Mouse (Mus musculus): Measurements from ENCODE around the gene Pxylp1.
"Not testable (repeated sequence)": the region's sequence is repeated elsewhere in the genome, so short reads cannot be mapped to it uniquely, and the experiment has no call there.

Gene Pxylp1

DNA sequence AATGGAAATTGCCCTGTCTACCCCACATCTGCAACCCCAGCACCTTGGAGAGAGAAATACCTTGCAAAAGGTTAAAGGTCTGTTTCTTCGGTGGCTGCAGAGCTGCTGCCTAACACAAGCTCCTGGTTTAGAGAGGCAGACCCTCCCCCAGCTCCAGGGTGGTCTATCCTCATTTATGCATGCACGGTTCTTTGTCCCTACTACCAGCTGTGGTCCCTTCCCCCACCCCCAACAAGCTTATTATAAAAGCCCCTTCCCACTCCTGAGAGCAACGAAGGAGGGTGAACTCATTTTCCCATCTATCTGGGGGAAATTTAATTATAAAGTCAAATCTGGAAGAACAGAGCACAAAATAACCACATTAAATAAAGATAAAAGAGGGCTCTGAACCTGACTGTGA is at the start of gene Pxylp1:
Pxylp1 (minus strand) TSS at position 124 of the 400 bp plus-strand sequence.
- DNase-seq (ENCODE audit: low read depth, low spot score) = no peak

DNA sequence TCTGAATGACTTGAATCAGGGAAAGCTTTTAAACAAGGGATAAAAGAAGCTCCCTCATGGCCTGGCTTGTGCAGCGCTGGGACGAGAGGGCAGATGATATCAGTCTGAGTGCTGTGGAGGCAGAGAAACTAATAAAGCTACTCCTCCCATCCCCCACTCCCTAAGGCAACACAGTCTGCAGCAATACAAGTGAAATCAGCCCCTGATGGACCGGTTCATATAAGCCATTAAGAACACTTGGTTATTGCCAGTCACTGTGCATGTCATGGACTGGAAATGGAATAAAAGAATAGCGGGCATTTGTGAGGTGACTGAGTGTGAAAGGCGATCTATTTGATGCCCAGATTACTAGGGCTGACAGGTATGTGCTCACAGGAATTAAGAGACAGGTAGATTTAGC is 46.4 kb upstream of the Pxylp1 start:
- no peak for DNase-seq (ENCODE audit: low read depth, low spot score)

DNA sequence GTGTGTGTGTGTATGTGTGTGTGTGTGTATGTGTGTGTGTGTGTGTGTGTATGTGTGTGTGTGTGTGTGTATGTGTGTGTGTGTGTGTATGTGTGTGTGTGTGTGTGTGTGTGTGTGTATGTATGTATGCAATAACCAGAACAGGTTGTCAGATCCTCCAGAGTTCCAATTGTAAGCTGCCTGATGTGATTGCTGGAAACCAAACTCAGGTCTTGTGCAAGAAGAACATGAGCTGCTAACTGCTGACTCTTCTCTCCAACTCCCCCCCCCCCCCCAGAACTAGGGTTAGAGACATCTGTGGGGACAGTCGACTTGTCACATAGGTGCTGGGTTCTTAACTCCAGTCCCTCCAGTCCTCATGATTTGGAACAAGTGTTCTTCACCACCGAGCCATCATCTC is 44.0 kb upstream of the Pxylp1 start:
- DNase-seq (ENCODE audit: low read depth, low spot score) = not testable (repeated sequence)

DNA sequence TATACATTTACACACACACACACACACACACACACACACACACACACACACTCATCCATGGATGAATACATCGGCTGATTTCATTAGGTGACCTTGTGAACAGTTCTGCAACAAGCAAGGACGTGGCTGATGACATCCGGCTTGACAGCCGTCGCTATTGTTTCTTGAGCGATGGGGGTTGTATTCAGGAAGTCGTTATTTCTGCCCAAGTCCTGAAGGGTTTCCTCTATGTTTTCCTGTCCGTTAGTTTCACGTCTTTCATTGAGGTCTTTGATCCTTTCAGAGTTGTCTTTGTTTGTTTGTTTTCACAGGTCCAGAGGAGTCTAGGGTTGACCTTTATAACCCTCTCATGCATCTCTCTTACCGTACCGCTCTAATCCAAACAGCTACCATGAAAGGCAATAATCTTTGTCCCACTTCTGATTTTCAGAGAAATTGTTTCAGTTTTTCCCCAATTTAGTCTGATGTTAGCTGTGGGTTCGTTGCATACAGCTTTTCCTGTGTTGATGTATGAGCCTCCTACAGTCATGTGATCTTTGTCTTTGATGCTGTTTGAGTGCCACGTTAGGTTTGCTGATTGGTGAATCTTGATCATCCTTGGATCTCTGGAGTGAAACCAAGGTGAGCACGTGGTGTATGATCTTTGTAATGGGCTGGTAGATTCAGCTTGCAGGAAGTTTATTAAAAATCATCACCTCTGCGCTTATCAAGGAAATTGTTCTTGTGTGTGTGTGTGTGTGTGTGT is 43.3 kb upstream of the Pxylp1 start:
- peak; percentile 56 for DNase-seq (ENCODE audit: low read depth, low spot score)

DNA sequence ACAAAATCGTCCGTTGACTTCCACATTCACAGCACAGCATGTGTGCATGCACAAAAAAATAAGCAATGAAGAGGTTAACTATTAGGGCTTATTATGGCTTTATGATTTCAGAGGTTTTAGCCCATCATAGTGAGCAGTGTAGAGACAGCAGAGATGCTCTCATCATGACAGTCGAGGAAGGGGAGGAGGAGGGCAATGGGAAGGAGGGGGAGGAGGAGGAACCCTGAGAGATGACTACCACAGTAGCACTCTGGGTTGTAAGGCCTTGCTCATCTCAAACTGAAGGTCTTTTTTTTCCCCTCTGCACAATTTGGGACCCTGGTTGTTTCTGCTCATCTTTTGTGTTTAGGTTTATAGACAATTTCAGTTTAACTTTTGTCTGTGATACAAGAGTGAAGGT is 42.3 kb upstream of the Pxylp1 start:
- DNase-seq (ENCODE audit: low read depth, low spot score) = no peak

DNA sequence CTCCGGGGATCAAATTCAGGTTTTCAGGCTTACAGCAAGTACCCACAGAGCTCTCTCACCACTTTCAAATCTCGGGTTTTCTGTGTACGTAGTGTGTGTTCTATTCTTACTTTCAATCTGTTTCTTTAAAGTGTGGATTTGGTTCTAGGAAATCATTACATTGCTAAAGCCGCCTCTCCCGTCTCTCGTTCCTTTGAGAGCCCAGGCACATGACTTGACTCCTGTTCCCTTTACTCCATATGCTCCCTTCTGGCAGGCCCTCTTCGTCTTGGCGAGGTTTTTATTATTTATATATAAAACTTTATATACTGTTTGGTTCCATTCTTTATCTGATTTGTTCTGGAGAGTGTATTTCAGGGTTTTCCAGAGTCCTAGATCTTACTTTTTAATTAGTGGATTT is 40.3 kb upstream of the Pxylp1 start:
- no peak for DNase-seq (ENCODE audit: low read depth, low spot score)

DNA sequence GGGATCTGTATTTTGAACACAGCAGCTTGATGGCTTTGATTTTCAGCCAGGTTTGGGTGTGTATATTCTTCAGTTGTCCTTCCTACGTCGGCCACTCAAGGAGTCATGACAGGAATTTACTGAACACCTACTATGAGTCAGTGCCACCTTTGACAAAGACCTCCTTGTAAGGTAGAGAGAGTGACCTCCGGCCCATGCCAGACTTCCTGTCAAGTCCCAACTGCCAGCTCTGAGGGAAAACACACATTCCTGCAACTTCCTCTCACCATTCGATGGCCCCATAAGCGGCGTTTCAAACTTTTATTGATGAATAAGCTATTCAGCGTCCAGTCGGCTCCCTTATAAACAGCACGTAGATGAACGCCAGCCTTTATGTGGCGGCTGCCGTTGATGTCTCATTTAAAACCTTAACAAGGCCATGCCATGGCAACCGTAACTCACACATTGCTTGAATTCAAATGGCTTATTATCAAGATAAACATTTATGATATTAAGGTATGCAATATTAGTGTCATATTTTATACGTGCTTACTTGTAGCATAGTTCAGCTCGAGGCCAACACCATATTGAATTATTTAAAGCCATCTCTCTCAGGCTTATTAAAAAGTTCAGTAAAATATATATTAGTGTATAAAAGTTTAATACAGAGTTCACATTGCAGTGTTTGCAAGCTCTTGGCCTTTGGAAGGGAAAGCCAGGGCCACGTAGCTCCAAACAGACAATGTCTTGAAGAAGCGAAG is 31.3 kb upstream of the Pxylp1 start:
- no peak for DNase-seq (ENCODE audit: low read depth, low spot score)

DNA sequence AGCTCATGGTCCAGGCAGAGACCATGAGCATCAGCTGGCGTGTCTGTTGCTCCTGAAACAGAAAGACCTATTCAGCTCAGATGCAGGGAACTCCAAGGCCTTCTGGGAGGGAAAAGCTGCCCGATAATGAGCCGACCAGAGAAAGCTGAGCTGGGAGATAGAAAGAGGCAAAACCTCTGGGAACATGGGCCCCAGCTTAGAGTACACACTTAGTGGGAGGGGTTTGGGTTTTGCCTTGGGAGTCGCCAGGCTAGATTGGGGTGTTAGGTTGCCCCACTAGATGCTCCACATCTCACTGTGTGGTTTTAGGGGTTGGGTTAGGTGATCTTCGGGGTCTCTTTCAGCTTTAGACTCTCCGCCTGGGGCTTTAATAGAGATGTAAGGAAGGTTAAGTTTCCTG is 30.6 kb upstream of the Pxylp1 start:
- DNase-seq (ENCODE audit: low read depth, low spot score) = no peak

DNA sequence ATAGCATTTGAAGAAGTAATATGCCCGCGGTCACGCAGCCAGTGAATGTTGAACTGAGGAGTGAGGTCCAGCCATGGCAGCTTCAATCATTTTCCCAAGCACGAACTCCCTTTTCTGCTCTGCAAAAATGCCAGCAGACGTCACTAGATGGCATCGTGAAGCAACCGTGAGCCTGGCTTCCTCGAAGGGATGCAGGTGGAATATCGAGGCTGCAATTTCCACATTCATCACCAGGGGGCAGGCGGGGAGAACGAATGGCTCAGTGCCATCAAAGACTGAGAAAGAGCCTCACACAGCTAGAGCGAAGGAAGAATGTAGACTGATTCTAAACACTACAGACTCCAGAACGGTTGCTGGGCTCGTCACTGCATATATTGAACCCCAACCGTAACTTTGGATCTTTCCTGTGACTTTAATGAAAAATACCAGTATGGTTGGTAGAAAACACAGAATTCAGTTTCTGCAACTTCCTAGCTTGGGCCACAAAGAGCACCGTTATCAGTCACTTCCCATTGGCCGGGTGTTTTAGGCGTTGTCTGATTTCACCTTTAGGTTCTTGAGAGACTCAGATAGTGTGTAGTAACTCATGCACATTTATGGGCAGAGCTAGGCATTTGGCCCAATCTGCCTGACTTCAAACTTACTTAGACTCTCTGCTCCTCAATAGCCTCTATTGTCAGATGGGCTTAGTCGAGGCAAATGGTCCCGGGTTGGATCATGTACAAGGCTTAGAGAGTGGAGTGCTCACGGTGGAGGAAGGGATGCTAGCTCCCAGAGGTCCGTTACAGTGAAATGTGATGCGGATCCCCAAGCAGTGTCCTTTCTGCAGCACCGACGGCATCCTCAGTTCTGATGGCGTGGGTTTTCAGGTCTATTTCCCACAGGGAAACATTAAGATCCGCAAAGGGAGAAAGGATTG is 24.4 kb upstream of the Pxylp1 start:
- DNase-seq (ENCODE audit: low read depth, low spot score) = peak; percentile 94

DNA sequence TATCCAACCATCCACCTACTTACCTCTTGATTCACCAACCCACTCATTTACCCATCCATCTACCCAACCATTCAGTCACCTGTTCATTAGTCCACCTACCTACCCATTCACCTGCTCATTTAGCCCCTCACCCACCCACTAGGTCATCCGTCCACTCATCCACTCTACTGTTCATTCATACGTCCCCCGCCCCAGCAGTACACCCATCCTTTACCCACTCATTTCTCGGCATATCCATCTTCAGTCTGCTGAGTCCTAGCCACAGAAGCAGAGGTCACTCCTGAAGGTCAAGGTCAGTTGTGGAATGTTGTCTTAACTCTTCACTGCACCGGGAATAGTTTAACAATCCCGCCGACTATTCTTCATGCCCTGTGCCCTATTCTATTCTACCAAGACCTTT is 23.6 kb upstream of the Pxylp1 start:
- DNase-seq (ENCODE audit: low read depth, low spot score) = peak; percentile 35

DNA sequence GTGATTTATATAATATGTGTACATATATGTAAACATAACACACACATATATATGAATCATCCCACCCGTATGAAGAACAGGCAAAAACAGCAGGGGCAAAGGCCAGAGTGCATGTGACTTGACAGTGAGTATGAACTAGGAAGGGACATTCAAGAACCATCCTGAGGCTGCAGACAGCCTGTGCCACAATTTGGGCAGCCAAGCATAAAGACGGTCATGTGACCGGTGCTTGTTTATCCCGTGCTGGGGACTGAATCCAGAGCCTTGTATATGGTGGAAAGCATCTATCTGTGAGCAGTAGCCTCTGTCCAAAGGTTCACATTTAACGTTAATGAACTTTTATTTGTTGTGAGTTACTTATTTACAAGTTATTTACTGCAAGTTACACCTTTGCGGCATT is 22.4 kb upstream of the Pxylp1 start:
- DNase-seq (ENCODE audit: low read depth, low spot score) = no peak

DNA sequence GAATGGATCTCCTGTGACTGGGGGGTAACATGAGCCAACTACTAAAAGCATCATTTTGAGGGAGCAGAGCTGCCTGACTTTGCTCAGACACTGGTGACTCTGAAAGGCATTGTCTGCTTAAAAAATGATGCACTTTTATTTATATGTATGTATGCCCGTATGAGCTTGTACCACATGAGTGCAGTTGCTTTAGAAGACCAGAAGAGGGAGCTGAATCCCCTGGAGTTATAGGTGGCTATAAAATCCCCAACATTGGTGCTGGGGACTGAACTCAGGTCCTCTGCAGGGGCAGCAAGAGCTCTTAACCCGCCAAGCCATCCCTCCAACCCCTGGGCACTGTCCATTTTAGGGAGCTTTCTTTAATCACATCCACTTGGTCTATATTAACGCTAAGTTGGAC is 21.5 kb upstream of the Pxylp1 start:
- peak; percentile 46 for DNase-seq (ENCODE audit: low read depth, low spot score)

DNA sequence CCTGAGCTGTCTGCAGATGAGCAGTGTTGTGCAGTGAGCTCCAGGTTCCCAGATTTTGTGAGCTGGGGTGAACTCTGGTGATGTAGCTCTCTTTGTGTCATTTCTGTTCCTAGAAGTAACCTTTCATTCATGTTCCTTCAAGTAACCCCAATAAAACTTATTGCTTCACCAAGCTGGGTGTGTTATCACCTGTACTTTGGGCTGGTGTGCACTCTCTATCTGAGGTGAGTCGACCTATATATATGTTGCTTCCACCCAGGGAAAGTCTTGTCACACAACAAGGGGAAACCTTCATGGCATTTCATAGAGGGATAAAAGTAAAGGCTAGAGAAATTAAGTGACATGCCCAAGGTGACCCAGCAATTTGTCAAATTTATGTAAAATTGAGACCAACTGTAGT is 17.0 kb upstream of the Pxylp1 start:
- no peak for DNase-seq (ENCODE audit: low read depth, low spot score)

DNA sequence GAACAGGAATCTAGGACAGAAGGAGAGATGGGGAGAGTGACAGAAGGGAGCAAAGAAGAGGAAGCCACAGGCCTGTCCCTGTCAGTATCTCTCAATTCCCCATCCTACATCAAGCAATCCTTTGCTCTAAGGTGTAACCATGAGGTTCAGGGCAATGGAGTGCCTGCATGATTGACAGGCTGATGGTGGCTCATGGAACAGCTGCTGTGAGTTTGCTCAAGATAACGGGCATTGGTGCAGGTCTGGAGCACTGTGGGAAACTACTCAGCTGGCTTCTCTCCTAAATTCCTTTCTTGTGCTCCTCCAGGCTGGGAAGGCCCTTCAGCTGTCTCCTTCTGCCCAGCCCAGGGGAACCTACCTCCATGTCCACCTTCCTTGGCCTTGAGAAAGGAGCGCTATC is 16.3 kb upstream of the Pxylp1 start:
- DNase-seq (ENCODE audit: low read depth, low spot score) = no peak

DNA sequence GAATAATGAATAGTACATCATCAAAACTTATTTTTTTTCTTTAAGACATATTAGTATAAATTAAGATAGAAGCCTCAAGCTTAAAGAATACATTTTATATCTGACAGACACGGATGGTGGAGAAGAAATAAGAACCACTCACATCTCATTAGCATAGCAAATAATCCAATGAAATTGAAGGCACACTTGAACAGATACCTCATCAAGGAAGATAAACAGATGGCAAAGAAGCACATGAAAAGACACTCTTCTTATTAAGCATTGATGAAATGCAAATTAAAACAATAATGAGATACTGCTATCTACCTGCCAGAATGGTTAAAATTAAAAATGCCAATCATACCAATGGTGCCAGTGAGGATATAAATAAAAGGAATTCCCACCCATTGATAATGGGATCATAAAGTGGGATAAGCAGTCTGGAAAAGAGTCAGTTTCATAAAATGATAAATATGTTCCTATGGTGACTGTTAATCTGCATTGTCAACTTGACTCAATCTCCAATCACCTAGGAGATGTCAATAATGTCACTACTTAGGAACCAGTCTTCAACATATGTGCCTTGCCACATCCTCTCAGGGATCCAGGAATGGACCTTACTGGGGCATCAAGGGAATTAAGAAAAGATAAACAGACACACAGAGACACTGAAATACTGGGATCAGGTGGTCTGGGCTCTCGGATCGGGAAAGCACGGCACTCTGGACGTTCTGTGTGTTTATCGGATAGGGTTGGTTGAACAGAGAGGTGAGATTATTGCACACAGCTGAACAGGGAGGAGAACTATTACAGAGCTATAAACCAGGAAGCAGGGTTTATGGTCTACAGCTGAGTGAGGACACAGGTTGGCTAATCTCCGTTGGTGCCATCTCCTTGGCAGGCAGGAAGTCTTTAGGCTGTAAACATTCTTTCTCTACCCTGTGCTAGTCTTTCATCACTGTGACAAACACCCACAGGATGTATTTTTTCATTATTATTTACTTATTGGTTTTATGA is 12.2 kb upstream of the Pxylp1 start:
- DNase-seq (ENCODE audit: low read depth, low spot score) = no peak

DNA sequence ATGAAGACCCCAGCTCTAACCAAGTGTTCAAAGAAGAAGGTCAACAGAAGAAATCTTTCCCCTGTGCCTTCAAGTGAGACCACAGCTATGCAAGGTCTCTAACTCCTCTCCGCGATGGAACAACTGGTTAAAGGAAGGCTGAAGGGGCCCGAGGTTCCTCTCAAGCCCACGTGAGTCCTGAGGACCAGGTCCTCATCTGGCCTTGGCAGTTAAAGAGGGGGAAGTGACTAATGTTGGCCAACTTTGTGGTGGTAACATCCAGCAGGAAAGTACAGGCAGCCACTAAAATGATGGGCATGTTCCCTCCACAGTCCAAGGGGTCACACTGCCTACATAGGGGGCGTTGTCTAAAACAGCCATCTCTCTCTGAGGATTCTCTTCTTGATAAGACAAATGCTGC is 7.2 kb upstream of the Pxylp1 start:
- no peak for DNase-seq (ENCODE audit: low read depth, low spot score)

DNA sequence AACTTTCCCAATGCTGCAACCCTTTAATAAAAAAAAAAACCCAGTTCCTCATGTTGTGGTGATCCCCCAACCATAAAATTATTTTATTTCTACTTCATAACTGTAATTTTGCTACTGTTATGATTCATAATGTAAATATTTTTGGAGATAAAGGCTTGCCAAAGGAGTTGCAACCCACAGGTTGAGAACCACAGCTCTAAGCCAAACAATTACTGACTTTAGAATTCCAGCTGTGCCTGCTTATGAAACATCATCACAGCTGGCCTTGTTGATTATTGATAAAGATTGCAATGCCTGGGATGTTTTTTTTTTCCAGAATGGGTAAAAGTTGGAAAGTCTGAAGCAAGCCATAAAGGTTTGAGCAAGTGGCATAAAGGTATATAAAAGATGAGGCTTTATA is 6.5 kb upstream of the Pxylp1 start:
- no peak for DNase-seq (ENCODE audit: low read depth, low spot score)

DNA sequence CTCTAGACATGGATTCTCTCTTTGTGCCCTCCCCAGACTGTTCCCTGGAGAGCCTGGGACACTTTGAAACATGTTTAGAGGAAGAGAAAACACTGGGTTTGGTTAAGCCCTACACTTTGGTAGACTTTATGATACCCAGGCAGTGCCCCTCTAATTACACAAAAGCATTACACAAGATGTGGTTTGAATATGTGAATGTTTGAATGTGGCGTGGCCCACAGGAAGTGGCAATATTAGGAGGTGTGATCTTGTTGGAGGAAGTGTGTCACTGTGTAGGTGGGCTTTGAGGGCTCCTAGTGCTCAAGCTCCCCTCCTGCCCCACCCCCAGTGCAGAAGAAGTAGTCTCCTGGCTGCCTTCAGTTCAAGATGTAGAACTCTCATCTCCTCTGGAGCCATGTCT is 4.2 kb upstream of the Pxylp1 start:
- DNase-seq (ENCODE audit: low read depth, low spot score) = no peak

DNA sequence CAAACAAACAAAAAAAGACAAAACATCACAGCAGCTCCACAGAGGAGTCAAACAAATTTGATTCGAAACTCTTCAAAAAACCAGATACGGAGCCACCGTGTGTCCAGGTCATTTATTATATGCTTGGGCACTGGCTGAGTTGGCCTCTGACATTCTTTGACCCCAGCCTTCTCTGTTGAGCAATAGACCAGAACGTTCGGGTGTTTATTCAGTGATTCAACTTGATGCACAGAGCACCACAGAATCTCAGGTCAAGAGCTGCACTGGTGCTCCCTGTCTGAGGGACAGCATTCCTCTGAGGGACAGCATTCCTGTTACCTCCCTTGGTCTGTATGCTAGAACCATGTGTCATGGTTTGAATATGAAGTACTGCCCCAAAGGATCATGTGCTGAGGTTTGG is 1.1 kb upstream of the Pxylp1 start:
- no peak for DNase-seq (ENCODE audit: low read depth, low spot score)

DNA sequence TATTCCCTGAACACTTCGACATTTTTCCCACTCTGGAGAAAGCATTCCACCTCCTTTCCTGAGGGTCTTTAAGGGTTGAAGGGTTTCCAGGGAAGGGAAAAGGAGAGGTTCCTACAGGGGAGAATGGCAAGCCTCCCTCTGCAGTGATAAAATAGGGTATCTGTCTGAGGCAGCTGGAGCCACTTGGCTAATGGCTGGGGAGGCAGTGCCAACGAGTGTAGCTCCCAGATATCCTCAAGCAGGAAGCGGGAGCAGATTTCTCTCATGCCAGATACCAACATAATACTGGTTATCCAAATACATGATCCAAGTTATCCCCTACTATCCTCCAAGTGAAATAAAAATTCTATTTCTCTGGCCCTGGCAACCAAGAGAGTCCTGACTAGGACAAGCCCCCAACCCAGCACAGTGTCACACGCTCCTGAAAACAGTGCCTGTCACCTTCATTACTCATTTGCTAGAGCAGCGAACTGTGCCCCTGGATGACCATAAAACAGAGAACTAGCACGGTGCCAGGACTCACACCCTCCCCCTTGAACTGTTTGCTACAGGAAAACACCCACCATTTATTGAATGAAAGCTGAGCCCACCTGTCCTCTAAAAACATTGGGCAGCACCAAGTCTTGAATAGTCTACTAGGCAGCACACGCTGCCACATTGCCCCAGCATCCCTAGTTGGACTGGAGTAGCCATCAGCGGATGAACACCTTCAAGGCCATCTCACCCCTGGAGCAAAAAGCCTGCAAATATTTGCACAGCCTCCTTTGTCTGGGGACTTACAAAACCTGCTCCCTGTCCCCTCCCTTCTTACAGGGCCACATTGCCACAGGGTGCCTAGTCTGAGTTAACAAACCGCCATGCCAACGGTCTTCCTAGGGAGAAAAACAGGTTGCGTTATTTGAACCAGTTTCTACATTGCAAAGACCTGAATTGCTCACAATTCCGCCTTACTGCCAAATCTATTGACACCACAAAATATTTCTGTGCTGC is 833 bp downstream of the Pxylp1 start:
- no peak for DNase-seq (ENCODE audit: low read depth, low spot score)

Measured in ZHBTc4 (cell line).